Mouse (Mus musculus) MEL (cell line): ENCODE measurements at regions not wholly inside any gene's neighbourhood (a gene's known extent, or its start where the extent isn't known, plus 50 kb on each side); places are given as distances from the start of the nearest gene placed in this dataset.

ENCODE experiments used
- ETS1 ChIP-seq: IDR thresholded peaks from 2 replicates; pipeline ENCODE4 v1.6.1; 2012; ENCODE audit warnings: low read depth, mild to moderate bottlenecking, inconsistent platforms, low read length, improper control_type of control experiment, moderate library complexity
- POLR2A ChIP-seq, 2 experiments: IDR thresholded peaks; 2 replicates each; pipeline ENCODE4 v1.6.1; 2011 to 2012; ENCODE audit warnings: low read length in 2 of 2, mild to moderate bottlenecking in 2 of 2, control low read depth in 1 of 2, improper control_type of control experiment in 1 of 2, low read depth in 1 of 2, moderate library complexity in 1 of 2; ENCODE audit not compliant: control insufficient read depth in 1 of 2, insufficient read depth in 1 of 2, poor library complexity in 1 of 2

DNA sequence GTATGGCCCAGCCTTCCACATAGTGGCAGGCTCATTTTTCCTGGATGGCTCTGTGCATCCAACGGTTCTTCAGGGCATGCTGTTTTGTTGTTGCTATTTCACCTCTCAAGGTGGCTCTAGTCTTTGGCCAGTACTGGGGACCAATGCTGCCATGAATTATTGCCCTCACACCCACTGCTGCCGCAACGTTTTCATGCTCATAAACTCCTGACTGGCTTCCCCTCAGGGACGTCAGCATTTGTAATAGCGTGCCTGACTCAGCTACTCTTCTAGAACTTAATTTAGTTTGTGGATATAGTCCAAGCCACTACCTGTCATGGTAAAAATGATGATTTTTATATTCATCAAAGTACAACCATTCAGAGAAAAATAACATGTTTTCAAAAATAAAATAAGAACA, 2242.0 kb downstream of the 4930444P10Rik start:
- TF ChIP-seq ETS1 = no peak
- TF ChIP-seq POLR2A (IDR thresholded peaks at IDR 0.05; ENCODE audit: control insufficient read depth in 1 of 2, insufficient read depth in 1 of 2, low read depth in 1 of 2, low read length in 2 of 2, poor library complexity in 1 of 2) = no peak
